7 mouse cellular contexts compared by ENCODE assay signal in the genomic region with DNA sequence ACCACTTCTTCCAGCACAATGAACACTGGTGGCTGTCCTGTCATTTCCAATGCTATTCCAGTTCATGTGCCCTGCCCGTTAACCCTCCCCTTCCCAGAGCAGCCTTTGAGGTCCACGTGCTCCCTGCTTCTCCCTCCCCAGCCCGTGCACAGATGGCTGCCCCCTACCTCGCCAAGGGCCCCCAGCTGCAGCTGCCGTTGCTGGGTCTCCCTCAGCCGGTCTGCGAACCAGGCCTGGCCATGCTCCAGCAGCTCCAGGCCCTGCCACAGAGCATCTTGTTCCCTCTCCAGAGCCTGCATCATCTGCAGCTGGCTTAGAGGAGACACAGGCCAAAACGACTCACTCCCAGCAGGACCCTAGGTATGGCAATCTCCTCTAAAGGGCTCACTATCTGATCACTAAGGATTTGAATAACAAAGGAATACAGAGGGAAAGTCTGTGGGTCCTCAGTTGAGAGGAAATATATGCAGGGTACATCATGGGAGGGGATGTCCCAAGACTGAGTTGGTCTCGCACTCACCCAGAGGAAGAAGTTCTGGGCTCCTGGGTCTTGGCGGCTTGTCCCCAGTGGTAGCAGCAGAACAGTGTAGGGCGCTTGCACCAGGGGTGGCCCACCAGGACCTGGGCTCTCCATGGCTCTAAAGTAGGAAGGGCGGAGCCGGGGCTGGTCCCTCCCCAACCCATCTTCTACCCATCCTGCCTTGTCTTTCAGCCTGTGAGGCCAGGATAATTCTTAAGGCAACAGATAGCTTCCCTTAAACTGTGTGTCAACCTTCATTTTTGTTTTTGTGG. TPM values are rescaled to one million over a fixed set of nuclear protein-coding genes. Genes with fewer than 3 reads are reported as not detected.
A peak's percentile ranks its signal among the peaks of the same experiment; 100 is the strongest.
DNase-seq lines count a peak whose midpoint lies in the region; ATAC-seq lines count a peak whose summit lies in the region.

A gene (minus strand): TSS at position 740 of the 792 bp plus-strand sequence.

- ATAC-seq in megakaryocyte, adult 5-6 weeks (ENCODE audit: poor library complexity, severe bottlenecking), result no peak
- peak; percentile 74 for ATAC-seq in neural tube, embryonic 13.5 days (ENCODE audit: low read depth)

- peak; percentile 53 for DNase-seq in cerebellum, adult 9-11 months
- peak; percentile 84 for DNase-seq in gastrocnemius, postnatal 14 days
- peak; percentile 41 to 60 for DNase-seq in left cerebral cortex, postnatal 14 days (ENCODE audit: low spot score in 2 of 2)
- DNase-seq in adrenal gland, adult (ENCODE audit: inconsistent age in 2 of 2, low spot score in 1 of 2), result no peak

- H3K4me1 ChIP-seq in megakaryocyte, embryonic 14.5 days, result peaks cover 98% of the 10 kb centered on the region
- H3K4me1 ChIP-seq in neural tube, embryonic 13.5 days (replicated peaks), result peaks cover 34% of the 10 kb centered on the region

- intact Hi-C loops in gastrocnemius, postnatal 14 days (cut with DNase I; ENCODE audit: low total_unique reads), result no loop called here
- intact Hi-C loops in left cerebral cortex, postnatal 14 days (cut with DNase I), result no loop called here

- peaks cover 51% of the 10 kb centered on the region for H3K36me3 ChIP-seq in megakaryocyte, embryonic 14.5 days (replicated peaks; ENCODE audit: low read length)
- no peaks in the 10 kb centered on the region for H3K36me3 ChIP-seq in neural tube, embryonic 13.5 days

- H3K9ac ChIP-seq in neural tube, embryonic 13.5 days, result peak within 1 kb of the TSS; percentile 35

- H3K4me3 ChIP-seq in megakaryocyte, embryonic 14.5 days (replicated peaks), result peak within 1 kb of the TSS; percentile 38
- H3K4me3 ChIP-seq in neural tube, embryonic 13.5 days, result no peak within 1 kb of the TSS

- WGBS in neural tube, embryonic 13.5 days, result 27% methylated on average over 13 of the region's 13 CpGs

- no peaks in the 10 kb centered on the region for H3K9me3 ChIP-seq in megakaryocyte, embryonic 14.5 days
- no peaks in the 10 kb centered on the region for H3K9me3 ChIP-seq in neural tube, embryonic 13.5 days

- H3K4me2 ChIP-seq in neural tube, embryonic 13.5 days, result peak within 1 kb of the TSS; percentile 25; the same call in 1 of the 2 replicates

- peak within 1 kb of the TSS; percentile 68 for H3K27ac ChIP-seq in neural tube, embryonic 13.5 days (replicated peaks)

- peaks cover 2% of the 10 kb centered on the region for H3K27me3 ChIP-seq in megakaryocyte, embryonic 14.5 days (replicated peaks)
- H3K27me3 ChIP-seq in neural tube, embryonic 13.5 days, result no peaks in the 10 kb centered on the region

RNA-seq across cellular contexts. Expression of the gene that starts here (rescaled TPM):
- polyA plus RNA-seq in megakaryocyte, embryonic 14.5 days (2012; ENCODE audit: insufficient read depth, low replicate concordance), result 4.1 and 5.4 TPM in 2 replicates
- 1.4 and 1.5 TPM in 2 replicates for total RNA-seq in megakaryocyte, adult 5-6 weeks (2015)
- total RNA-seq in megakaryocyte, adult 5-6 weeks (2017), result 0.22 TPM in 1 of 2 replicates, not detected in the other
- total RNA-seq in gastrocnemius, postnatal 14 days (2021), result 1 to 10 TPM in 1 of 2 experiments, under 1 TPM in 1; 0.38 to 1.5 TPM
- total RNA-seq in left cerebral cortex, postnatal 14 days (2021), result under 1 TPM in 1 of 2 experiments, not detected in 1; 0.92 TPM
- polyA plus RNA-seq in neural tube, embryonic 13.5 days (2015; fragmentation: Nextera tagmentation; extraction: Ambion mirVana), result 2.5 and 2.6 TPM in 2 replicates

Comparison
In these comparisons a context has a peak if more than half of its experiments do, and no peak if none do; other contexts are left out.
1. Peak in DNase-seq in left cerebral cortex, postnatal 14 days; RNA of the gene not detected or under 1 TPM.
2. DNase-seq: peak in cerebellum, adult 9-11 months (single experiment) and gastrocnemius, postnatal 14 days (single experiment); none in adrenal gland, adult (0 of 2).